Mouse (Mus musculus) embryonic facial prominence, embryonic 15.5 days (tissue): ENCODE measurements around the gene Slc22a3. TPM values are rescaled to one million over a fixed set of nuclear protein-coding genes. Genes with fewer than 3 reads are reported as not detected.

Experiments used
- ATAC-seq: fragments of 200-750 bp; cut with Nextera tagmentation; 2 replicates; pipeline ENCODE4 v1.8.0; 2017; ENCODE audit warnings: low read depth, moderate TSS enrichment; ENCODE audit not compliant: insufficient number of reproducible peaks, low FRiP score, low TSS enrichment
- H3K27ac ChIP-seq: fragments of 300-500 bp; sonication (generic); replicated peaks from 2 replicates; pipeline ENCODE4 v1.5.1; 2015; ENCODE audit warnings: mild to moderate bottlenecking, inconsistent platforms
- H3K27me3 ChIP-seq: fragments of 300-500 bp; sonication (generic); 2 replicates; pipeline ENCODE4 v1.6.1; 2015; ENCODE audit warnings: inconsistent platforms
- H3K36me3 ChIP-seq: fragments of 300-500 bp; sonication (generic); 2 replicates; pipeline ENCODE4 v1.6.1; 2015; ENCODE audit warnings: mild to moderate bottlenecking, inconsistent platforms
- H3K4me1 ChIP-seq: fragments of 300-500 bp; sonication (generic); 2 replicates; pipeline ENCODE4 v1.6.1; 2015; ENCODE audit warnings: inconsistent platforms
- H3K4me2 ChIP-seq: fragments of 300-500 bp; sonication (generic); replicated peaks from 2 replicates; pipeline ENCODE4 v1.6.1; 2015; ENCODE audit warnings: mild to moderate bottlenecking, inconsistent platforms
- H3K4me3 ChIP-seq: fragments of 300-500 bp; sonication (generic); replicated peaks from 2 replicates; pipeline ENCODE4 v1.5.1; 2015; ENCODE audit warnings: mild to moderate bottlenecking, inconsistent platforms
- H3K9ac ChIP-seq: fragments of 300-500 bp; sonication (generic); 2 replicates; pipeline ENCODE4 v1.6.1; 2015; ENCODE audit warnings: inconsistent platforms
- H3K9me3 ChIP-seq: fragments of 300-500 bp; sonication (generic); replicated peaks from 2 replicates; pipeline ENCODE4 v1.6.1; 2016; ENCODE audit warnings: inconsistent platforms
- WGBS: fragments of 180-500 bp; shearing (Covaris S2); methylation state at CpG from one replicate; pipeline ENCODE4 v1.1.7; 2015; 5-methylcytosine and 5-hydroxymethylcytosine counted together
- polyA plus RNA-seq: library from polyadenylated mRNA; unstranded; fragments of >200 nt; fragmentation: Nextera tagmentation; extraction: Ambion mirVana; gene quantifications from 2 replicates; pipeline ENCODE4 v1.2.1, GENCODE M21; 2015

Slc22a3 gene
- polyA plus RNA-seq: 1.1 and 1.3 TPM in 2 replicates

DNA sequence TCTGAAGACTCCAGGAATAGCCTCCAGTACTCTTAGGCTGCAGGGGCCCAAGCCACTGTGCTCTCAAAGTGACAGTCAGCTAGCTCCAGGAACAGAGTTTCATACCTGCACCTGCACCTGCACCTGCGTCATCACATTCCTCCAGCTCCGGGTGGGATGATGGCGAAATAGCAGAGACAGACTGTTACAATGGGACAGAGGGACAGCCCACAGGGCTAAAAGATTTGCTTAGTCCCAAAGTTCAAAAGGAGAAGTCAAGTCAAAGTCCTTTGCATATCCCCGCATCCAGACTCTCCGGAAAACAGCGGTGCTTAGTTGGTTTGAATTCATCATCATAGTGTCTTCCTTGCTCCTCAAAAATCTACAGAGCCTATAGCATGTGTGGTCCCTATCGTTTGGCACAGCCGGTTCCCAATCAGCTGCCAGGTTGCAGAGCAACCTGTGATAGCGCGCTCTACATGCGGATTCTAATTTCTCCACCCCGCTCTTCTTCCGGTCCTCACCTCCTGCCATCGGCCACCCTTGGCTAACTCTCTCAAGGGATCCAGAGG is at the start of gene Slc22a3:
Gene Slc22a3 (minus strand): TSS at position 51 of the 551 bp plus-strand sequence.
- no peak within 1 kb of the TSS; the same call in 1 of the 2 replicates for H3K9ac ChIP-seq
- WGBS: 8% methylated on average over 14 of the region's 14 CpGs
- peaks cover 9% of the 10 kb centered on the region for H3K4me1 ChIP-seq
- ATAC-seq: no peak
- H3K36me3 ChIP-seq: no peaks in the 10 kb centered on the region
- no peak within 1 kb of the TSS for H3K27ac ChIP-seq
- peaks cover 58% of the 10 kb centered on the region for H3K27me3 ChIP-seq
- H3K4me2 ChIP-seq: peak within 1 kb of the TSS; percentile 58
- H3K4me3 ChIP-seq: peak within 1 kb of the TSS; percentile 37
- no peaks in the 10 kb centered on the region for H3K9me3 ChIP-seq

DNA sequence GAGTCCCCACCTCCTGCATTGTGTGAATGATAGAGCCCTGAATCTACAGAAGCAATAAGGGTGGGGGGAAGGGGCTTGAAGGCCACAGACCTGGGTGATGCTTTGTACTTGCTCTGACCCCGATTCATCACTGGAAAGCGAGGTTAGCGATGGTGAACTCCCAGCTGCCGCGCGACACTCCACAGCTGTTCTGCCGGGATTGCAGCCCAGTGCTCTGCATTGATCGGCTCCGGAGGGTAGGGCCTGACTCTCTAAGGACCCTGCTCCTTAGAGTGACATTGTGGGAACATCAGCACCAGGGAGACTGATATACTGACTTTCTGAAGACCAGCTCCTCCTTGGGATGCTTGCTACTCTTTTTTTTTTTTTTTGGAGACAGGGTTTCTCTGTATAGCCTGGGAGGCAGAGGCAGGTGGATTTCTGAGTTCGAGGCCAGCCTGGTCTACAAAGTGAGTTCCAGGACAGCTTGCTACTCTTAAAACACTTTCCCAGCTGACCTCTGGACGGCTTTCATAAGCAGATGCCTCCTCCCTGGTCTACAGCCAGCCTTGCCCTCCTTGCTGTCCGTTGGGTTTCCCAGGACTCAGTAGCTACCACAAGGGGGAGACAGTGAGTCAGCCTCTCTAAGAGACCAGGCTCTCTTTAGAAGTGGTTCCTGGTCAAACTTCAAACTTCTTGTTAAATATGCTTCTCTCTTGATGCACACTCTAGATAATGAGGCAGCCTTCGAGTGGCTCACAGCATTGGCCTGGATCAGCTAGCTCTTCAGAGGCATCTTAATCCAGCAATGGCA is 27.0 kb upstream of the Slc22a3 start:
- Histone ChIP-seq H3K4me3 (no peak overlapping the region), H3K27ac (no peak overlapping the region), H3K4me2 (no peak overlapping the region), H3K4me1 (no peaks in the 10 kb centered on the region), H3K27me3 (0 out of 2 replicates have a peak, but pooled peaks cover 5% of the 10 kb centered on the region), H3K9ac (no peak overlapping the region), H3K9me3 (no peaks in the 10 kb centered on the region), H3K36me3 (no peaks in the 10 kb centered on the region)
- WGBS: 63% methylated on average over 13 of the region's 13 CpGs
- ATAC-seq: no peak

GRCm38 (mm10) chr17:12532115-12532514 is 24.6 kb upstream of the Slc22a3 start:
- H3K27ac ChIP-seq: no peak overlapping the region
- H3K4me3 ChIP-seq: no peak overlapping the region
- 31% methylated on average over 5 of the region's 5 CpGs for WGBS
- H3K27me3 ChIP-seq: 0 out of 2 replicates have a peak, but pooled peaks cover 5% of the 10 kb centered on the region
- H3K4me1 ChIP-seq: no peaks in the 10 kb centered on the region
- H3K36me3 ChIP-seq: no peaks in the 10 kb centered on the region
- no peak for ATAC-seq
- H3K9me3 ChIP-seq: no peaks in the 10 kb centered on the region
- H3K9ac ChIP-seq: no peak overlapping the region
- no peak overlapping the region for H3K4me2 ChIP-seq

- Histone ChIP-seq H3K4me2 (no peak overlapping the region), H3K4me1 (no peaks in the 10 kb centered on the region), H3K27me3 (0 out of 2 replicates have a peak, but pooled peaks cover 5% of the 10 kb centered on the region), H3K9me3 (no peaks in the 10 kb centered on the region), H3K9ac (no peak overlapping the region), H3K4me3 (no peak overlapping the region), H3K36me3 (no peaks in the 10 kb centered on the region), H3K27ac (no peak overlapping the region)
- no peak for ATAC-seq
- WGBS: 56% methylated on average over 6 of the region's 6 CpGs
Measured at GRCm38 (mm10) chr17:12530081-12530480, 22.6 kb upstream of the Slc22a3 start.

DNA sequence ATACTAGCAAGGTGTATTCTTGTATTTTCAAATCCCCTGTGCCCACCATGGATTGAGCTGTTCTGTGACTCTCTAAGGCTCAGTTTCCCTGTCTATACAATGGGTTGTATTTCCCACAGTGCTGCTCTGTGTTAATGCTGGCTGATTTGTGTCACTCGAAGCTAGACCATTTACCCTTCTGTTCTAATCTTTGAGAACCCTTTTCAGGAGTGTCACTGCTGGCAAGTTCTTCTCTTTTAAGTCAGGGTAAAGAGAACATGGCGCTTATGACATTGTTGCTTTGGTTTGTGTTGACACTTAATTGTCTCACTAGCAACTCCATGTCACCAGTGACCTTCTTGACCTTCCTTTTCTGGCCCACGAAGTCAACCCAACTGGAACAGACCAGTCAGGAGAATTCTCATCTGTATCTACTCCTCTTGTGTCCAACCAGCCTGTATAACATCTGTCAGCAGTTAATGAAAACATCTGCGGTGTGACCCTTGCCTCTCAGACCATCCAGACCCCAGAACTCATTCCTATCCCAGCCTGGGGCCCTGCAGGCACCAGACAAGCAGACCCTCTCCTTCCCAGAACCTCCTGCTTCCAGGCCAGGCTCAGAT is 22.0 kb upstream of the Slc22a3 start:
- WGBS: 43% methylated on average over 4 of the region's 4 CpGs
- no peaks in the 10 kb centered on the region for H3K4me1 ChIP-seq
- no peak overlapping the region for H3K4me2 ChIP-seq
- no peaks in the 10 kb centered on the region for H3K36me3 ChIP-seq
- 0 out of 2 replicates have a peak, but pooled peaks cover 5% of the 10 kb centered on the region for H3K27me3 ChIP-seq
- H3K4me3 ChIP-seq: no peak overlapping the region
- no peaks in the 10 kb centered on the region for H3K9me3 ChIP-seq
- ATAC-seq: no peak
- H3K9ac ChIP-seq: no peak overlapping the region
- H3K27ac ChIP-seq: no peak overlapping the region

GRCm38 (mm10) chr17:12519089-12519488 is 11.6 kb upstream of the Slc22a3 start:
- H3K36me3 ChIP-seq: no peaks in the 10 kb centered on the region
- no peak overlapping the region for H3K4me3 ChIP-seq
- H3K27me3 ChIP-seq: no peaks in the 10 kb centered on the region
- 69% methylated on average over 2 of the region's 2 CpGs for WGBS
- no peak overlapping the region for H3K9ac ChIP-seq
- no peak overlapping the region for H3K4me2 ChIP-seq
- ATAC-seq: no peak
- no peaks in the 10 kb centered on the region for H3K4me1 ChIP-seq
- H3K27ac ChIP-seq: no peak overlapping the region
- H3K9me3 ChIP-seq: no peaks in the 10 kb centered on the region

GRCm38 (mm10) chr17:12518194-12518593 is 10.7 kb upstream of the Slc22a3 start:
- no peaks in the 10 kb centered on the region for H3K36me3 ChIP-seq
- no peaks in the 10 kb centered on the region for H3K9me3 ChIP-seq
- no peak overlapping the region for H3K27ac ChIP-seq
- H3K4me1 ChIP-seq: no peaks in the 10 kb centered on the region
- H3K9ac ChIP-seq: no peak overlapping the region
- H3K4me3 ChIP-seq: no peak overlapping the region
- no peak overlapping the region for H3K4me2 ChIP-seq
- no peaks in the 10 kb centered on the region for H3K27me3 ChIP-seq
- 91% methylated on average over 6 of the region's 6 CpGs for WGBS
- no peak for ATAC-seq

DNA sequence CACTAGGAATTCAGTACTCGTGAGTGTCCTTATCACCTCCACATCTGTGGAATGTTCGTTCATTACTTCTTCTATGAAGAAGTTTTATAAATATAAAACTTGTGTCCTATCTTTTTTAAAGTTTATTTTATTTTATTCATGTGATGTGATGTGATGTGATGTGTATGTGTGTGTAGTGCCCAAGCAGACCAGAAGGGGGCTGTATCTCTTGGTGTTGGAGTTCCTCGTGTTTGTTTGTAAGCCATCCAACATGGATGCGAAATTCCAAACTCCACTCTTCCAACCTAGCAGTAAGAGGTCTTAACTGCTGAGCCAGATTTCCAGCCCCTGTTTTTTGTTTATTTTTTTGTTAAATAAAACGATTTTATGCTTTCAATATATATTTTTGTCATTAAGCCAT is 6.5 kb upstream of the Slc22a3 start:
- Histone ChIP-seq H3K4me3 (no peak overlapping the region), H3K27me3 (peaks cover 2% of the 10 kb centered on the region), H3K9me3 (no peaks in the 10 kb centered on the region), H3K36me3 (no peaks in the 10 kb centered on the region), H3K4me1 (no peaks in the 10 kb centered on the region), H3K27ac (no peak overlapping the region), H3K9ac (no peak overlapping the region), H3K4me2 (no peak overlapping the region)
- no peak for ATAC-seq
- 79% methylated on average over 5 of the region's 5 CpGs for WGBS

DNA sequence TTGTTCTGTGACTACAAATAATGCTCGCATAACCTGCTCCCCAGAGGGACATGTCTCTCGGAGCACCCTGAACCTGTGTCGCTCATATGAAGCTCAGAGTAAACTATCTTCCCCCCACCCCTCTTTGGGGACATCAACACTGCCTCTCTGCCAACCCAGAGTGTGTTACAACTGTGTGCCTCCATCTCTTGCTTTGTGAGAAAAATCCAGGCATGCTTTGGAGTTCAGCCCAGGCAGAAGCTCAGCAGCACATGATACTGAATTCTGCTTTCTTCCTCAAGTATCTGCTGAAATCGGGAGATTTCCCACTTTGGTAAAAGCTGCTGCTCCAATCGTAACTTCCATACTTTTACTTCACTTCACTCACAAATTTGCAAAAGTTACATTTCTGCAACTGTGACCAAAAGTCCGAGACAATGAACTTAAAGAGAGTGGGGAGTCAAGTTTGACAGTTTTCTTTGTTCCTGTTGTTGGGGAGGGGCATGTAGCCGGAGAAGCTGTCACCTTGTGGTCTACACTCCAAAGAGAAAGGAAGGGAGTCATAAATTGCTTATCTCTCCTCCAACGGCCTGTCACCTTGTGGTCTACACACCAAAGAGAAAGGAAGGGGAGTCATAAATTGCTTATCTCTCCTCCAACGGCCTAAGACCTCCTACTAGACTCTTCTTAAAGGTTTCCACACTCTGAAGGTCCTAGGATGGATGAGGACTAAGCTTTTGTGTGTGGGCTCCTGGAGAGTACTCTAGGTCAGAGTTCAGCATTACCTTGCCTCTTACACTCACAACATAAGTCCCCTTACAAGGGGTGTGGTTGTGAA is 5.8 kb upstream of the Slc22a3 start:
- Histone ChIP-seq H3K9ac (no peak overlapping the region), H3K4me2 (no peak overlapping the region), H3K4me1 (no peaks in the 10 kb centered on the region), H3K4me3 (no peak overlapping the region), H3K27me3 (peaks cover 9% of the 10 kb centered on the region), H3K27ac (no peak overlapping the region), H3K9me3 (no peaks in the 10 kb centered on the region), H3K36me3 (no peaks in the 10 kb centered on the region)
- no peak for ATAC-seq
- WGBS: 75% methylated on average over 9 of the region's 9 CpGs

DNA sequence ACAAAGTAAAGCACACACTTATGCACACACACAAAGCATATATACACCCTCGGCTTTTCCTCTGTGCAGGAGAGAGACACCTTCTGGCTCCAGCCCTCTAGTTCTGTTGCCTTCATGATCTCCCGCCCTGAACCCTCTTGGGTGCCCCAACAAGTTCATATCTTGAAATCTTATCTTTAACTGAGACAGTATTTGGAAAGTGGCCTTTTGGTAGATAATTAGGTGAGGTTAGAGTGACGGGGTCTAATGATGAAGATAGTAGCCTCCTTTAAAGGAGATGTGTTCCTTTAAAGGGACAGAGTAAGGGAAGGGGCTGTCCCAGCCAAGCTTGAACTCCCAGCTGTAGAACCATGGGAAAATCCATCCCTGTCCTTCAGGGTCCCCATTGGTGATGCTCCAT is 3.7 kb upstream of the Slc22a3 start:
- no peak for ATAC-seq
- 73% methylated on average over 3 of the region's 3 CpGs for WGBS
- Histone ChIP-seq H3K9ac (no peak overlapping the region), H3K4me2 (no peak overlapping the region), H3K9me3 (no peaks in the 10 kb centered on the region), H3K4me1 (peaks cover 9% of the 10 kb centered on the region), H3K27ac (no peak overlapping the region), H3K27me3 (peaks cover 30% of the 10 kb centered on the region), H3K36me3 (no peaks in the 10 kb centered on the region), H3K4me3 (no peak overlapping the region)

DNA sequence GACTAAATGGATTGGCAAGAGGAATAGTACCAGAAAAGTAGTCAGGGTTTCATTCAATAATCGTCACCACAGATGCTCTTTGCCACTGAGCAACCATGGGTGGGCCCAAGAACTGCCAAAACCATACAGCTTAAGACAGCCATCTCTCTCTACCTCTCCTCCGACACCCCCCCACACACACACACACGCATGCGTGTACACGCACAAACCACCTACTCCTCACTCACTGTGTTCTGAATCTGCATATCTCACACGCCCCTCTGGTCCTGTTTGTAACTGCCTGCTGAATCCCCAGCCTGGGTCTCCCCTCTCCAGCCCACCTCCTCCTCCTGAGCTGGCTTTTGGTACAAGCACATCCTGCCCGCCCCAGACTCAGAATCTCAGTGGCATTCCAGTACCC is 872 bp upstream of the Slc22a3 start:
- Histone ChIP-seq H3K27ac (no peak overlapping the region), H3K9ac (no peak overlapping the region), H3K27me3 (peaks cover 55% of the 10 kb centered on the region), H3K4me1 (peaks cover 9% of the 10 kb centered on the region), H3K4me2 (no peak overlapping the region), H3K36me3 (no peaks in the 10 kb centered on the region), H3K4me3 (no peak overlapping the region), H3K9me3 (no peaks in the 10 kb centered on the region)
- no peak for ATAC-seq
- 23% methylated on average over 7 of the region's 7 CpGs for WGBS
